Mouse (Mus musculus): ENCODE measurements around the gene Tmem232. TPM values are rescaled to one million over a fixed set of nuclear protein-coding genes. Genes with fewer than 3 reads are reported as not detected.

The Tmem232 gene
- polyA plus RNA-seq, 1 experiment, result 0.34 TPM

- Histone ChIP-seq H3K4me3 (replicated peaks; ENCODE audit: insufficient read depth, low read depth, low read length) (no peak overlapping the region), H3K4me1 (ENCODE audit: control insufficient read depth, insufficient read depth, low read length) (no peaks in the 10 kb centered on the region), H3K27ac (ENCODE audit: insufficient read depth, low read length) (no peak overlapping the region), H3K27me3 (ENCODE audit: control insufficient read depth, insufficient read depth, low read length) (no peaks in the 10 kb centered on the region)
- no peak for TF ChIP-seq POLR2A (IDR thresholded peaks at IDR 0.05; ENCODE audit: borderline replicate concordance, insufficient read depth, low read length)
- no peak for DNase-seq
- WGBS, result 75% methylated on average over 5 of the region's 5 CpGs
These were observed 23.6 kb upstream of the Tmem232 start for GRCm38 (mm10) chr17:65564189-65564588.

- no peak for TF ChIP-seq CTCF (IDR thresholded peaks at IDR 0.05; ENCODE audit: borderline replicate concordance, insufficient read depth, low read depth, low read length)
- TF ChIP-seq POLR2A (IDR thresholded peaks at IDR 0.05; ENCODE audit: borderline replicate concordance, insufficient read depth, low read length), result no peak
These were observed 22.8 kb upstream of the Tmem232 start for GRCm38 (mm10) chr17:65563345-65563744.

GRCm38 (mm10) chr17:65562761-65563160 is 22.2 kb upstream of the Tmem232 start:
- H3K27ac ChIP-seq (ENCODE audit: insufficient read depth, low read length), result no peak overlapping the region
- no peaks in the 10 kb centered on the region for H3K27me3 ChIP-seq (ENCODE audit: control insufficient read depth, insufficient read depth, low read length)
- no peak overlapping the region for H3K4me3 ChIP-seq (replicated peaks; ENCODE audit: insufficient read depth, low read depth, low read length)
- 0 out of 2 replicates have a peak, but pooled peaks have one; percentile 9 for TF ChIP-seq CTCF (IDR thresholded peaks at IDR 0.05; ENCODE audit: borderline replicate concordance, insufficient read depth, low read depth, low read length)
- TF ChIP-seq POLR2A (IDR thresholded peaks at IDR 0.05; ENCODE audit: borderline replicate concordance, insufficient read depth, low read length), result no peak
- peak; percentile 49 to 57 for DNase-seq
- WGBS, result 3% methylated on average over 5 of the region's 5 CpGs
- no peaks in the 10 kb centered on the region for H3K4me1 ChIP-seq (ENCODE audit: control insufficient read depth, insufficient read depth, low read length)

More at GRCm38 (mm10) chr17:65563345-65563744, 22.8 kb upstream of the Tmem232 start:
- Histone ChIP-seq H3K4me3 (replicated peaks; ENCODE audit: insufficient read depth, low read depth, low read length) (no peak overlapping the region), H3K27me3 (ENCODE audit: control insufficient read depth, insufficient read depth, low read length) (no peaks in the 10 kb centered on the region), H3K27ac (ENCODE audit: insufficient read depth, low read length) (no peak overlapping the region), H3K4me1 (ENCODE audit: control insufficient read depth, insufficient read depth, low read length) (no peaks in the 10 kb centered on the region)
- DNase-seq, result peak in 1 of 2 experiments; percentile 45
- WGBS, result 20% methylated on average over 6 of the region's 6 CpGs

GRCm38 (mm10) chr17:65561361-65562015 is 20.9 kb upstream of the Tmem232 start:
- no peak for DNase-seq
- 55% methylated on average over 6 of the region's 6 CpGs for WGBS

GRCm38 (mm10) chr17:65559273-65559672 is 18.7 kb upstream of the Tmem232 start:
- 51% methylated on average over 5 of the region's 5 CpGs for WGBS
- H3K27me3 ChIP-seq (ENCODE audit: control insufficient read depth, insufficient read depth, low read length), result no peaks in the 10 kb centered on the region
- H3K4me1 ChIP-seq (ENCODE audit: control insufficient read depth, insufficient read depth, low read length), result no peaks in the 10 kb centered on the region
- no peak overlapping the region for H3K4me3 ChIP-seq (replicated peaks; ENCODE audit: insufficient read depth, low read depth, low read length)
- no peak overlapping the region for H3K27ac ChIP-seq (ENCODE audit: insufficient read depth, low read length)
- TF ChIP-seq POLR2A (IDR thresholded peaks at IDR 0.05; ENCODE audit: borderline replicate concordance, insufficient read depth, low read length) (no peak), CTCF (IDR thresholded peaks at IDR 0.05; ENCODE audit: borderline replicate concordance, insufficient read depth, low read depth, low read length) (peak; percentile 47; the same call in 1 of the 2 replicates)
- no peak for DNase-seq

More at GRCm38 (mm10) chr17:65561361-65562015, 20.9 kb upstream of the Tmem232 start:
- H3K4me1 ChIP-seq (ENCODE audit: control insufficient read depth, insufficient read depth, low read length), result no peaks in the 10 kb centered on the region
- H3K4me3 ChIP-seq (replicated peaks; ENCODE audit: insufficient read depth, low read depth, low read length), result no peak overlapping the region
- TF ChIP-seq POLR2A (IDR thresholded peaks at IDR 0.05; ENCODE audit: borderline replicate concordance, insufficient read depth, low read length) (no peak), CTCF (IDR thresholded peaks at IDR 0.05; ENCODE audit: borderline replicate concordance, insufficient read depth, low read depth, low read length) (no peak)
- H3K27me3 ChIP-seq (ENCODE audit: control insufficient read depth, insufficient read depth, low read length), result no peaks in the 10 kb centered on the region
- no peak overlapping the region for H3K27ac ChIP-seq (ENCODE audit: insufficient read depth, low read length)

GRCm38 (mm10) chr17:65558788-65559187 is 18.2 kb upstream of the Tmem232 start:
- Histone ChIP-seq H3K27me3 (ENCODE audit: control insufficient read depth, insufficient read depth, low read length) (no peaks in the 10 kb centered on the region), H3K4me3 (replicated peaks; ENCODE audit: insufficient read depth, low read depth, low read length) (no peak overlapping the region), H3K4me1 (ENCODE audit: control insufficient read depth, insufficient read depth, low read length) (no peaks in the 10 kb centered on the region), H3K27ac (ENCODE audit: insufficient read depth, low read length) (no peak overlapping the region)
- TF ChIP-seq CTCF (IDR thresholded peaks at IDR 0.05; ENCODE audit: borderline replicate concordance, insufficient read depth, low read depth, low read length) (no peak), POLR2A (IDR thresholded peaks at IDR 0.05; ENCODE audit: borderline replicate concordance, insufficient read depth, low read length) (no peak)
- 38% methylated on average over 9 of the region's 9 CpGs for WGBS
- DNase-seq, result no peak

GRCm38 (mm10) chr17:65558217-65558616 is 17.6 kb upstream of the Tmem232 start:
- Histone ChIP-seq H3K27ac (ENCODE audit: insufficient read depth, low read length) (no peak overlapping the region), H3K4me1 (ENCODE audit: control insufficient read depth, insufficient read depth, low read length) (no peaks in the 10 kb centered on the region), H3K4me3 (replicated peaks; ENCODE audit: insufficient read depth, low read depth, low read length) (no peak overlapping the region), H3K27me3 (ENCODE audit: control insufficient read depth, insufficient read depth, low read length) (no peaks in the 10 kb centered on the region)
- 23% methylated on average over 9 of the region's 9 CpGs for WGBS
- peak; percentile 67 for TF ChIP-seq CTCF (IDR thresholded peaks at IDR 0.05; ENCODE audit: borderline replicate concordance, insufficient read depth, low read depth, low read length)
- TF ChIP-seq POLR2A (IDR thresholded peaks at IDR 0.05; ENCODE audit: borderline replicate concordance, insufficient read depth, low read length), result no peak
- DNase-seq, result peak; percentile 57 to 63

- TF ChIP-seq POLR2A (IDR thresholded peaks at IDR 0.05; ENCODE audit: borderline replicate concordance, insufficient read depth, low read length) (no peak), CTCF (IDR thresholded peaks at IDR 0.05; ENCODE audit: borderline replicate concordance, insufficient read depth, low read depth, low read length) (no peak)
- 66% methylated on average over 6 of the region's 6 CpGs for WGBS
These were observed 16.6 kb upstream of the Tmem232 start for GRCm38 (mm10) chr17:65557212-65557611.

More at GRCm38 (mm10) chr17:65557212-65557611, 16.6 kb upstream of the Tmem232 start:
- no peak overlapping the region for H3K27ac ChIP-seq (ENCODE audit: insufficient read depth, low read length)
- no peak overlapping the region for H3K4me3 ChIP-seq (replicated peaks; ENCODE audit: insufficient read depth, low read depth, low read length)
- no peak for DNase-seq
- no peaks in the 10 kb centered on the region for H3K27me3 ChIP-seq (ENCODE audit: control insufficient read depth, insufficient read depth, low read length)
- H3K4me1 ChIP-seq (ENCODE audit: control insufficient read depth, insufficient read depth, low read length), result no peaks in the 10 kb centered on the region
